Mouse (Mus musculus): ENCODE data around the gene Ankrd34a.

The Ankrd34a gene

DNA sequence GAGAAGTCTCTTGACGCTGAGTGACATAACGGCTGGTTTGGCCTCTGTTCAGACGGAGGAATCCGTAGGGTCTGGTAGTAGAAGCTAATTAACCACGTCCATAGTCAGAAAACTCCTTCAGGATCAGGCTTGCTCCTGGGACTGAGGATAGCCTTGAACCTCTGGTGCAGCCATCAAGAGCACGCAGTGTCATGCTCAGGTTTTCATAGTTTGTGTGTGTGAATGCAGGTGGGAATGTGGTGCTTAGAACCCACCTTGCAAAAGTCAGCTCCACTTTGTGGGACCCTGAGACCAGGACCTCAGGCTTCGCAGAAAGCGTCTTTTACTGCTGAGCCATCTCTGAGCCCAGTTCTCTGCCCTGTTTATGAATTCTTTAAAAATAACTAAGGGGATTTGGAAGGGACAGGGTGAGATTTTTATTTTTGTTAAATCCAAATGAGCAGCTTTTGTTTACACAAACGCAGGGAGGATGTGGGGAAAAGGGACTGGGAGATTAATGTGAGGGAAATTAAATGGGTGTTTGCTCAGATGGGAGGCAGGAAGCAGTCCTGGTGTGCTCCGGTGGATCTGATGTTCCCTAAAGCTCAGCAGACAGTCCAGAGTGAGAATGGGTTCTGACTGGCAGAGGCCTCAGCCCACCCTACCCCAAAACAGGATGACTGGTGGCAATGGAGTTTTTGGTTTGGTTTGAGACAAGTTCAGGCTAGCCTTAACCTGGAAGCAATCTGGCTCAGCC is 34.3 kb upstream of the Ankrd34a start:
- DNase-seq (ENCODE audit: inconsistent age in 2 of 2, low spot score in 1 of 2), result peak in 1 of 2 experiments; percentile 77

DNA sequence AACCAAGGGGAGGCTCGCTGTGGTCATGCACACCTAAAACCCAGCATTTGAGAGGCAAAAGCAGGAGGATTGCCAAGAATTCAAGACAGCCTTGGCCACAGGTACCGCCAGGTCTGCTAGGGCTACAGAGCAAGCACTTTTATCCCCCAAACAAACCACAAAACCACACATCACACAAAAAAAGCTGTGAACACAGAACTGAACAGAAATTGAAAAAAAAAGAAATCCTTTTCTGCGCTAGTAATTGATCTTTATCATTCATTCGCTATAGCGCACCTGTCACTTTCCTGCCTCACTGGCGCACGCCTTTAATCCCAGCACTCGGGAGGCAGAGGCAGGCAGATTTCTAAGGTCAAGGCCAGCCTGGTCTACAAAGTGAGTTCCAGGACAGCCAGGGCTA is 33.2 kb upstream of the Ankrd34a start:
- DNase-seq (ENCODE audit: inconsistent age in 2 of 2, low spot score in 1 of 2), result peak in 1 of 2 experiments; percentile 55

DNA sequence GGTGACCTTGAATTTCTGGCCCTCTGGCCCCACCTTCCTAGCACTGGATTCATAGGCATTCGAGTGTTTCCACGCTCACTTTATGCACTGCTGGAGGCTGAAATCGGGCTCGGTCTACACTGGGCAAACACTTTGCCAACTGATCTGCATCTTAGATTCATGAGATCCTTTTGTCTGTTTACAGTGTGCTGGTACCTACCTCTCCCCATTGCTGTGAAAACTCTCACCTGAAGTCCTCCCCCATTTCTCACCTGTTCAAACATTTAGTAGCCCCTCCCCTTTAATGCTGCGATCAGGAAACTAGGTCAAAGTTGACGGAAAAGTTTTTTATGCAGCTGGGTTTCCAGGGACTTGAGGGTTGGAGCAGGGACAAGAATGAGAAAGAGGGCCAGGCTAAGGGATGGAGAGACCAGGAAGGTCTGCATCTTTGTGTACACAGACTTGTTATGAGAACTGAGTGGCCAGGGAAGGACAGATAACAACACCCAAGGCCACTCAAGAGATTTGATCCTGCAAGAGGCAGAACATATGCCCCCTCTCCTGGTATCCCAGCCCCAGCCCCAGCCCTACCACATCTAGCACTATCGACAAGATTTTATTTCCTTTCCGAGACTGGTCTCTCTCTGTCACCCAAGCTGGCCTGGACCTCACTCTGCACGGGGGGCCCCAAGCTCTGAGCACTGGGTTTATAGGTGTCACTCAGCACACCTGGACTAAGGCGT is 32.4 kb upstream of the Ankrd34a start:
- DNase-seq (ENCODE audit: inconsistent age in 2 of 2, low spot score in 1 of 2), result peak in 1 of 2 experiments; percentile 74

DNA sequence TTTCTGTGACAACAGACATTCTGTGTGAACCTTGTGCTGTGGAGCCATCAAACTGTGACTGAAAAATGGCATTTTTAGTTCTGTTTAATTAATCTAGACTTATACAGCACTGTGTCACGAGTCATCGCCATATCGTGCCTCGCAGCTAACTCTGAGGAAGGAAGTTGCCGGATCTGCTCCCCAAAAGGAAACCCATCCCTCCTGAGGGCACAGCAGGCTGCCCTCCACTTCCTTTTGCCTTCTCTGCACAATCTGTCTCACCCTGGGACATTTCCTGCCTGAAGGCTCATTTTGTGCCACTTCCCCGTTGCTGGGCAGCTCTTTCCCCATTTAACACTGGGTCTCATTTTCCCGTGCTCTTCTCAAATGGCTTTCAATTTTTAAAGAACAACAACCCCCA is 31.8 kb upstream of the Ankrd34a start:
- DNase-seq (ENCODE audit: inconsistent age in 2 of 2, low spot score in 1 of 2), result peak; percentile 62 to 79

DNA sequence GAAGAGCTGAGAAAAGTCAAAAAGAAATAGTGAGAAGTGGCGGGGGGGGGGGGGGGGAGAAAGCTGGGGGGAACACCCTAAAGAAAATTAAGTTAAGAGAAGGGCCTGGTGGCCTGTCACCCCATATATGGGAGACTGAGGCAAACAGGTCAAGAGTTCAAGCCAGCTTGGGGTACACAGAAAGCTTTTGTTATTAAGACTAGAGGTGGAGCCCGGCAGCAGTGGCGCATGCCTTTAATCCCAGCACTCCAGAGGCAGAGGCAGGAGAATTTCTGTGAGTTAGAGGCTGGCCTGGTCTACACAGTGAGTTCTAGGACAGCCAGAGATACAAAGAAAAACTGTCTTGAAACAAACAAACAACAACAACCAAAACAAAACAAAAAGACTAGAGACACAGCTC is 31.3 kb upstream of the Ankrd34a start:
- DNase-seq (ENCODE audit: inconsistent age in 2 of 2, low spot score in 1 of 2), result no peak

DNA sequence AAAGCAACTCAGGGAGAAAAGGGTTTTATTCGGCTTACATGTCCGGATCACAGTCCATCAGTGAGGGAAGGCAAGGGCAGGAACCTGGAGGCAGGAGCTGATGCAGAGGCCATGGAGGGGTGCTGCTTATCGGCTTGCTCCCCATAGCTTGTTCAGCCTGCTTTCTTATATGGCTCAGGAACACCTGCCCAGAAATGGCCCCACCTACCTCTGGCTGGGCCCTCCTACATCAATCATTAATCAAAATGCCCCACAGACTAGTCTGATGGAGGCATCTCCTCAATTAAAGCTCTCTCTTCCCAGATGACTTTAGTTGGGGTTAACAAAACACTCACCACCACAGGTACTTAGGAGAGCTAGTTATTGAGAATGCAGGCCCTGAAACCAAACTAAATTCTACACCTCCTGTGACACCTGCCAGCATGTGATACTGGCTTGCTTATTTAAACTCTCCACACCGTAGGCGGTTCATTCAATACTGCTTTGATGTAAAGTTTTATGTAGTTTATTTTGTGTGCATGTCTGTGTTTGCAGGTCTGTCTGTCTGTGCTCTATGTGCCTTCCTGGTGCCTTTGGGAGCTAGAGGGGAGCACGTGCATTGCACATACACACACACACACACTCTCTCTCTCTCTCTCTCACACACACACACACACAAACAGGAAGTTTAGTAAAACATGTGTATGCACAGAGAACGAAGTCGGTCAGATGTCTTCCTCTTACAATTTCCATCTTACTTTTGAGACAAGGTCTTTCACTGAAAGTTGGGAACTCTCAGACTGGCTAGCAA is 29.6 kb upstream of the Ankrd34a start:
- no peak for DNase-seq (ENCODE audit: inconsistent age in 2 of 2, low spot score in 1 of 2)

DNA sequence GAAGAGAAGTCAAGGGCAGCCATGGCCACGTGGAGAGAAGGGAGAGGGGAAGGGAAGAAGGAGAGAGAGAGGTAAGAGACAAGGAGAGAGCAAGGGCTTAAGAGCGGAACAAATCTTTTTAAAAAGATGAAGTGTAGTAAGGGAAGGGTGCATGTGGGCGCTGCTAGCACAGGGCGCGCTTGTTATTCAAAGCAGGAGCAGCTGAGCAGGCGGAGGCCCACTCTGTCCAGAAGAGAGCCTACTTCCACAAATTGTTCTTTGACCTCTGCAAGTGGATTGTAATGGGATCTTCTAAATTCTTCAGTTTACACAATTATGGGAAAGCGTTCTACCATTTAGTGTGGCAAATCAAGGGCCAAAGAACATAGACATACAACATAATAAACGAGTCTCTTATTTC is 27.8 kb upstream of the Ankrd34a start:
- no peak for DNase-seq (ENCODE audit: inconsistent age in 2 of 2, low spot score in 1 of 2)

DNA sequence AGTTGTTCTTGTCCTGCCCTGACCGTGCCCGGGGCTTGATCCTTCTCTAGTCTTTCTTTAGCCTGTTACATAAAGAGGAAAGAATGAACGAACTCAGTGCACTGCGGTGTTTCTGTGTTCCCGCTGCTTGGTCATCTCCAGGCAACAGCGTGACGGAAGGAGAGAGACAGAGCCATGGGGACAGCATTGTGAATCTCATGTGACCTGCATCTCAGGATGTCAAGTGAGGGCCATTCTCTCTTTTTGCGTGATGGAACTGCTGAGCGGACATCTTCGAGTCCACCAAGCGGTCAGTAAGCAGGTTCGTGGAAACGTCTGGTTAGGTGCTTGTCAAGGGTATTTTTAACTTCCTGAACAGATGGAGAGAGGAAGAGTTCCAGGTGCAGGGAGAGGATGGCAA is 26.9 kb upstream of the Ankrd34a start:
- DNase-seq (ENCODE audit: inconsistent age in 2 of 2, low spot score in 1 of 2), result no peak

DNA sequence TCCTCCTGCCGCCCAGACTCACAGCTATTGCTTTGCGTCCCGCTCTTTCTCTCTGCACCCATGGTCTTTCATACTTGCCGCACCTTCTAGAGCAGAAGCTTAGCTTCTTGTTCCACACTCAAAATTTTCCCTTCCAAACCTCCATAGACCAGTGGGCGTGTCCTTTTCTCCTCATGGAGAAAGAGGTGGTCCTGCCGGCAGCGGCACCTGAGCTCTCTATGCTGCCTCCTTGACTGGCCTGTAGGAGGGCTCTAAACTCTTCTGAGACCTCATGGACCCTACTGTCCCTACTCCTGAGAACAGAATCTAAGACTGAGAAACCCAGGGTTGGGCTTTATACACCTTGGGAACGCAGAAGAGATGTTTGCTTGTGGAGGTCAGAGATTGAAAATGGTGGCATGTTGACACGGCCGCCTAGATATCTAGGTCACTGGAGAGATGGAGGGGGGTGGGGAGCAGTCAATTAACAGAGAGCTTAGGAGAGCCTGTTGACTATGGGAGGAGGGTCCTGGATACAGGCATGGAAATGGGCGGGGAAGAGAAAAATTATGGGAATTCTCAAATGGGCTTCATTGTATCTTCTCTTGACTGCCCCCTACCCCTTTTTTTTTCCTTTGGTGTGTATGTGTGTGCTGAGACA is 26.4 kb upstream of the Ankrd34a start:
- DNase-seq (ENCODE audit: inconsistent age in 2 of 2, low spot score in 1 of 2), result no peak

DNA sequence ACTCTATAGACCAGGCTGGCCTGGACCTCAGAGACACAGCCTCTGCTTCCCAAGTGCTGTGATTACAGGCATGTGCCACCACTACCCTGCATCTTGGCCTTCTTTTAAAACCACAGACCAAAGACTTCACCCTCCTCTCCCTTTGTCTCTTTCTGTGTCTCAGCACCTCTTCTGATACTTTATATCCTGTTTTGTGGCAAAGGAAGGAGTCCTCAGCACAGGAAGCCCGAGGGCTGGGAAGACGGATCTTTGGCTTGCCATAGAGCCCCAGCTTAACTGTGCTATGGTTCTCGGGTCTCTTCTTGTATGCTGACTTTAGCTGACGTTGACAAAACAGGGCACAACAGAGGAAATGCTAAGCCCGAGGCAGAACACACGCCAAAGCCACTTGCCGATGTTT is 25.8 kb upstream of the Ankrd34a start:
- DNase-seq (ENCODE audit: inconsistent age in 2 of 2, low spot score in 1 of 2), result peak in 1 of 2 experiments; percentile 48

DNA sequence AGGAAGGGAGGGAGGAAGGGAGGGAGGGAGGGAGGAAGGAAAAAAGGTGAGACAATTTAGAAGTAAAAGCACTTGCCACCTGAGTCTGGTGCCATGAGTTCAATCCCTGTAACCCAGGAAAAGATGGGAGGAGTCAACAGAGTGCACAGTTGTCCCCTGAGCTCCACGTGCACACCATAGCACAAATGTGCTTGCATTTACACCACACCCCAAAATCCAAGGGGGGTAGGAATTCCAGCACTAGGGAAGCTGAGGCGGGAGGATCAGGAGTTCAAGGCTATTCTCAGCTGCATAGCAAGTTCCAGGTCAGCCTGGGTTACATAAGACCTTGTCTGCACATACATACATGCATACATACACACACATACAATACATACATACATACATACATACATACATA is 25.1 kb upstream of the Ankrd34a start:
- DNase-seq (ENCODE audit: inconsistent age in 2 of 2, low spot score in 1 of 2), result no peak

DNA sequence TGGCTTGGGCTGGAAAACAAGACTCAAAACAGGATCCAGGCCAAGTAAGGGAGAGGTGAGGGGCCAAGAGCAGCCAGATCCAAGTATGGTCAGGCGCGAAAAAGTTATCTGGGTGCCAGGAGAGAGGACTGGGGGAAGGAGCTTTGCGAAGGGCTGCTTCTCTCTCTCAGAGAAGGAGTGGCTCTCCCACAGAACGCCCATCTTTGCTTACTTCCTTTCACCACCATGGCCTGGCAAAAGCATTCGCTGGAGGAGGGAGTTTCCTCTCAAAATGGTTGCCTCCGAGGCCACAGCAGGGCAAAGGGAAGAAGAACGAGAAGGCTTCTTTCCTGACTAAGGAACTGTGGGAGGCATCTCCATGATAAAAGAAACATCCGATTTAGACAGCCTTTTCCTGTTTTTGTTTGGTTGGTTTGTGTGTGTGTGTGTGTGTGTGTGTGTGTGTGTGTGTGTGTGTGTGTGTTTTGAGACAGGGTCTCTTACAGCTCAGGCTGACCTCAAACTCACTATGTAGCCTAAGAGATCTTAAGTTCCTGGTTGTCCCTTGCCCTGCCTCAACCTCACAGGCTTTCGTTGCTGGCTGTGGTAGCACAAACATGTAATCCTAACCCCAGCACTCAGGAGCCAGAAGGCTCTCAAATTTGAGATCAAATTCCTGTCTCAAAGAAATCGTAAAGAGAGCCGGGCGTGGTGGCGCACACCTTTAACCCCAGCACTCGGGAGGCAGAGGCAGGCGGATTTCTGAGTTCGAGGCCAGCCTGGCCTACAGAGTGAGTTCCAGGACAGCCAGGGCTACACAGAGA is 24.3 kb upstream of the Ankrd34a start:
- DNase-seq (ENCODE audit: inconsistent age in 2 of 2, low spot score in 1 of 2), result peak in 1 of 2 experiments; percentile 76

DNA sequence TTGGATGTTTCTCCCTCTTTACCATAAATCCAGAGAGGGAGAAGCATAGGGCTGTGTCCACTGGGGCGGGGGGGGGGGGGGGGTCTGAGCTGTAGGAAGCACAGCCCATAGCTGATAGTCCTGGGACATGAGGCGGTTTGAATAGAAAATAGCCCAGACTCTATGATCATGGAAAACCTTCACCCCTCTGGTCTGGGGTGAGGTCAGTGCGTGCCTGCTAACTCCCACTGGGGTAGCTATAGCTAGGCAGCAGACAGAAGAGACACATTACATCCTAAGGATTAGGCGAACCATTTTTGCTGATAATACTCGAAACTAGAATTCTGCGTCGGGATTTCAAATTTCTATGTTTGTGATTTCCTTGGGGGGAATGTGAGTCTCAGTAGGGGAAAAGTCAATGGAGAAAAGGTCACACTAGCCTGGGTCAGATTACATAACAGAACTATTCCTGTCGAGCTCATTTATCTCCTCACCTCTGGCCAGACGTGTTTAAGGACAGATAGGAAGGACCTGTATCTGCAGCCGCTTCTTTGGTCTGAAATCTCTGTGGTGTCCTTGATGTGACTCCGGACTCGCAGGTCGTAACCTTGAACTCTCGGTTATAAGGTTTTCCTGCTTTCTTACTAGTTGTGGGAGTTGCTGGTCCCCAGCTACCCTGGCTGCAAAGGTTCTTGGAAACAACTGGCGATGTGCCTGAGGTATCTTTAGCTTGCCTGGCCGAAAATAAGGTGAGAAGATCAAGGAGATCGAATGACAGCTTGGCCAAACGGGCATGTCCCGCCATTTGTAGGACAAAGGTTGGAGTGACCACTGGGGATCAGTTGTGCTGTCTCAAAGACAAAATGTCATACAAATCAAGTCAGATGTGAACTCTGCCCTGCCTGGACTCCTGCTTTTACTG is 22.6 kb upstream of the Ankrd34a start:
- peak; percentile 68 to 91 for DNase-seq (ENCODE audit: inconsistent age in 2 of 2, low spot score in 1 of 2)

DNA sequence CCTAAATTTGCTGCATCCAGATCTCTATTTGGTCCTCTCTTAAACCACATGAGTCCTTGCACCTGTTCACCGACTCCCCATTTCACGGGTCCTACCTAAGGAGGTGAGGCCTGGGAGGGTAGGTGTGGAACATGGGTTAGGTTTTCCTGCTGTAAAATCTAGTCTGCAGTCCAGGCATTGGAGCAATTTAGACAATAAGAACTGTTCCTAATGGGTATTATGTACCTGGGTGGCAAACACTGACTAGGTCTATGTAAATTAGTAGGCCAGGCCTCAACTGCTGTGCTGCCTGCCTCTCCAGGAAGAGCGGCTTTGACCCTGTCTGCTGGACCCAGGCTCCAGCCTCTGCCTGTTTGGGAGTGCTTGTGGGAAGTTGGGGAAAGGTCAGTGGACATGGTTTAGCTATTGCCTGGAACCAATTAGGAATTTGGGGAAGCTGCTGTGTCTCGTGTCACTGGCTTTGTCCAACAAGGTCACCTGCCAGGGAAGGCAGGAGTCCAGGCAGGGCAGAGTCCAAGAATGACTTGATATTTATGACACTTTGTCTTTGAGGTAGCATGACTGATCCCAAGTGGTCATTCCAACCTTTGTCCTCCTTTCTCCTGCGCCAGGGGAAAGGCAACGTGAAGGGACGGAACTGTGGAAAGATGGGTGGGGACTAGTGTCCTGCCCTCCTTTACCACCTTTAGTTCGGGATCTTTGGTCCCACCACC is 21.0 kb upstream of the Ankrd34a start:
- peak in 1 of 2 experiments; percentile 80 for DNase-seq (ENCODE audit: inconsistent age in 2 of 2, low spot score in 1 of 2)

DNA sequence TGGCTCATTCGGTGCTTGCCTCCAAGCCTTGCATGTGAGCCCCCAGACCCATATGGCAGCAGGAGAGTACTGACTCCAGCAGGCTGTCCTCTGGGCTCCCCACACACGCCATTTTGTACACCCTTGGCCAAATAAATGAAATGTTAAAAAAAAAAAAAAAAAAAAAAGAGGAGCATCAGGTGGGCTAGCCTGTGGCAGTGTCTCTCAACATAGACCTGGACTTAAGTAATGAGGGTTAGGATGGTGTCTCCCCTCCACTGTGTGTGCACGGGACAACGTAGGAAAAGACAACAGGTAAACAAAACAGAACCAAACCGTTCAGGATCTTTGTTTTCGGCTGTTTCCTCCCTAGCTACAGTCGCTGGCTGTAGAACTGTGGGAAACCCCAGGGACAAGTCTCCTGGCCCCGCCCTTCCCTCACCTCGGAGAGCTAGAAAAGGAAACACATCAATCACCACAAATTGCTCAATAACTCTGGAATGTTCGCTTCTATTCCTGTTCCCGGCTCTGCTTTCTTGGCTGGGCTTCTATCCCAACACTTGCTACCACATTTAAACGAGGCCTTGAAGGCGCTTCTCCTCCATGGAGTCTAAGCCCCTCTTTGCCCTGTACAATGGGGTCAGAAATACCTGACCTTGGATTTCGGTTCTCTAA is 20.3 kb upstream of the Ankrd34a start:
- peak; percentile 88 to 95 for DNase-seq (ENCODE audit: inconsistent age in 2 of 2, low spot score in 1 of 2)

DNA sequence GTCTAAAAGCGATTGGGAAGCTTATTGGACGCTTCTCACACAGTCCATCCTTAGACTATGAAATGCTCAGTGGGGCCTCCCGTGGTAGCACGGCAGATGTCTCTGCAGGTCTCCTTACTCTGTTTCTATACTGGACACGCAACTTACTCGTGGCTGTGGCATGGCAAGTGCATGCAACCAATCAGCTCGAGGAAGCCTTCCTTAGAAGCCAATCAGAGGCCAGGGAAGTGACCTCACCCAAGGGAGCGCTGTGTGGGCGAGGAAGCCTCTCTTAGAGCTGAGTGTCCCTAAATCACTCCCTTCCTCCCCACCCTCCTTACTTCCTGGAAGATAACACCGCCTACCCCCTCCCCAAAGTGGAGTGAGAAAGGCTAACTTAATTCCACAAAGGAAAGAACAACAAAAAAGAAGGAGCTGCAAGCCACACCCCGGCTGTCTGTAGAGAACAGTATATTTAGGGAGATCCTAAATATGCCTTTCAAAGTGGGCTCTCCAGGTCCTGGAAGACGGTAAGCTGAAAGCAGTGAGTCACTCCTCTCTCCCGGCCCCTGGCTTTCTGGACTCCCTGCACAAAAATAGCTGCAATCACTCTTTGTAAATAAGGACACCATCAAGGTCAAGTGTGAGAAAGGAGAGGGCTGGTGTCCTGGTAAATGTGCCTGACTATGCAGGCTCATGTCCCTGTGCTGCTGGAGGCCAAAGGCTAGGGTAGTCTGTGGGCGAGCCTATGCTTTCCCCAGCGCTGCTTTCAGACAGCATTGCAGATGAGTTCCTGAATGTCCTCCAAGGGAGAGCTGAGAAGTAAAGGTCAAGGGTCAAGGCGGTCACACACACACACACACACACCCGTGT is 19.5 kb upstream of the Ankrd34a start, which contains the start of gene Gm16253:
Gm16253 (plus strand) TSS at position 295 of the 852 bp plus-strand sequence.
- peak; percentile 94 to 97 for DNase-seq (ENCODE audit: inconsistent age in 2 of 2, low spot score in 1 of 2)

DNA sequence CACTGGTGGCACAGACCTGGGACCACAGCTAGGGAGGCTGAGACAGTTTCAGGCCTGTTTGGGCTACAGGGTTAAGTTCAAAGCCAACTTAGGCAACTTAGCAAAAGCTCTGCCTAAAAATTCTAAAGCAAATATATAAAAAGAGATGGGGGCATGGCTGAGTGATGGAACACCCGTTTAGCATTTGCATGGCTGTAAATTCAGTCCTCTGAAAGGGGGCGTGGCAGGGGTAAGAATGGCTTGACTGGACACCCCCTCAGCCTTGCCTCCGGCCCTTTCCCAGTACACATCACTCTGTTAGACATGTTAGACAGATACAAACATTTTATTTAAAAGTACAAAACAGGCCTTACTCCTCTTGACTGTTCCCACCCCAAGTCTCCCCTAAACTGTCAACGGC is 18.9 kb upstream of the Ankrd34a start:
- no peak for DNase-seq (ENCODE audit: inconsistent age in 2 of 2, low spot score in 1 of 2)
